Mouse (Mus musculus) intestine, embryonic 16.5 days (tissue): Measurements from ENCODE around the gene Snrpg. TPM values are rescaled to one million over a fixed set of nuclear protein-coding genes. Genes with fewer than 3 reads are reported as not detected.

ENCODE experiments used
- polyA plus RNA-seq: library from polyadenylated mRNA; unstranded; fragments of >200 nt; fragmentation: Nextera tagmentation; extraction: Ambion mirVana; gene quantifications from 2 replicates; pipeline ENCODE4 v1.2.1, GENCODE M21; 2015

Snrpg gene
- polyA plus RNA-seq, 1 experiment from 2014 or later: 465 TPM

Other genes starting within 250 kb of the Snrpg start
- gene Tgfa, start 176.1 kb upstream of the Snrpg start, polyA plus RNA-seq: 6.0 and 7.0 TPM in 2 replicates
- 163 and 176 TPM in 2 replicates for gene Fam136a, start 5.7 kb upstream of the Snrpg start, polyA plus RNA-seq
- gene Pcyox1, start 25.9 kb downstream of the Snrpg start, polyA plus RNA-seq: 76.7 and 77.2 TPM in 2 replicates
- gene Tia1, start 32.9 kb downstream of the Snrpg start, polyA plus RNA-seq: 97.9 and 110 TPM in 2 replicates
- gene Gm44790, start 55.4 kb downstream of the Snrpg start, polyA plus RNA-seq: not detected in 2 replicates
- 17.9 and 21.7 TPM in 2 replicates for gene C87436, start 67.1 kb downstream of the Snrpg start, polyA plus RNA-seq
- gene Pcbp1, start 155.0 kb downstream of the Snrpg start, polyA plus RNA-seq: 173 and 183 TPM in 2 replicates